Mouse (Mus musculus) ES-E14 (cell line): ENCODE measurements at regions not wholly inside any gene's neighbourhood (a gene's known extent, or its start where the extent isn't known, plus 50 kb on each side); places are given as distances from the start of the nearest gene placed in this dataset.

Source experiments
- CHD2 ChIP-seq: IDR thresholded peaks from 2 replicates; pipeline ENCODE4 v1.6.1; 2014; ENCODE audit warnings: mild to moderate bottlenecking, low read depth, low read length, inconsistent platforms
- MAFK ChIP-seq: IDR thresholded peaks from 2 replicates; pipeline ENCODE4 v1.6.1; 2014; ENCODE audit warnings: mild to moderate bottlenecking, low read depth, low read length, inconsistent platforms; ENCODE audit not compliant: insufficient read depth
- ZNF384 ChIP-seq: IDR thresholded peaks from 2 replicates; pipeline ENCODE4 v1.6.1; 2012; ENCODE audit warnings: low read depth, low read length, inconsistent platforms

GRCm38 (mm10) chr7:124604581-124604980, 621.9 kb downstream of the Hs3st4 start:
- no peak for TF ChIP-seq ZNF384
- no peak for TF ChIP-seq CHD2
- TF ChIP-seq MAFK, result no peak
